Mouse (Mus musculus) left cerebral cortex, adult 2 months (tissue): ENCODE measurements at regions not wholly inside any gene's neighbourhood (a gene's known extent, or its start where the extent isn't known, plus 50 kb on each side); places are given as distances from the start of the nearest gene placed in this dataset.
"Not testable (repeated sequence)": the region's sequence is repeated elsewhere in the genome, so short reads cannot be mapped to it uniquely, and the experiment has no call there.

Source experiments
- DNase-seq, 2 experiments: peaks; one replicate each; pipeline ENCODE4 v3.0.0; 2021 to 2022; ENCODE audit warnings: low spot score in 2 of 2, mixed read lengths in 1 of 2; ENCODE audit errors: extremely low spot score in 1 of 2
- H3K27ac ChIP-seq: fragments of 200-600 bp; 2 replicates; pipeline ENCODE4 v1.8.1; 2022
- H3K4me3 ChIP-seq: fragments of 200-600 bp; 2 replicates; pipeline ENCODE4 v1.8.1; 2022
- CTCF ChIP-seq: fragments of 200-600 bp; IDR thresholded peaks from 2 replicates; pipeline ENCODE4 v1.8.1; 2022; ENCODE audit warnings: antibody characterized with exemption, mild to moderate bottlenecking, moderate library complexity
- intact Hi-C: fragments of 180-260 bp; cut with DNase I; formaldehyde crosslinking; loops from one replicate; pipeline ENCODE4 v1.15.1; 2025

DNA sequence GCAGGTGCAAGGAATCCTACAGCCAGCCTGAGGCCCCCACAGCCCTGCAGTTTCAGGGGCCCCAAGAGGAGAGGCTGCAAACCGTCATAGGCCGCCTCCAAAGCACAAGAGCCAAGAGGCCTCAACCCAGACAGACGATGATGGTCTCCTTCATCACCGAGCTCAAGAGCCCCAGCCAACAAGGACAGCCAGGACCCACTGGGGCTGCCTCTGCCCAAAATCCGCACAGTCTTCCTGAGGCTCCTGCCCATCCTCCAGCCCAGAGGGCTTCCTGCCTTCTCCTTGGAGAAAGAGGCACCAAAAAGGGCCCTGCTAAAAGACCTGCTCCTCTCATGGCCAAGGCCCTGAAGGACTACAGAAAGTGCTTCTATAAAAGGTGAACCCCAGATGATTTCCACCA lies 112.3 kb downstream of the Nus1 start:
- not testable (repeated sequence) for DNase-seq, H3K27ac ChIP-seq, H3K4me3 ChIP-seq
- intact Hi-C loops = loop anchor here (10.0 kb wide), 3 partner anchors 505 to 995 kb away; no protein-coding TSS in a partner anchor

DNA sequence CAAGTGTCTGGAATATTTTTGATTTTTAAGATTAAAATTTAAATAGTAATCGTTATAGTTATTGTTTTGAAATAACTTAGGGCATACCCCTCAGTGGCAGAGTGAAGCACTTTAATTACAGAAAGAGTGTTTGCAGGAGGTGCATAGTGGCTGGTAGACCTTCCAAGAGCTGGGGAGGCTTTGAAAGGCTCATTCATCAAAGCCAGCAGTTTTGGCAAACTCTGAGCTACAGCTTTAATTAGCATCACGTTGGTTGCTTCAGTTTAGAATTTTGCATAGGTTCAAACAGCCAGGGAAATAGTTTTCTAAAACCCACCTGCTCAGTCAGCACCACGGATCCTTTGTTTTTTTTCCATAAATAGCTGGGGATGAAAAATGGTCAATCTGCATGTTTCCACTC lies 113.5 kb downstream of the Nus1 start:
- Histone ChIP-seq H3K4me3 (no peak overlapping the region), H3K27ac (no peak overlapping the region)
- intact Hi-C loops = loop anchor here (10.0 kb wide), 3 partner anchors 504 to 994 kb away; no protein-coding TSS in a partner anchor
- TF ChIP-seq CTCF = no peak
- DNase-seq = no peak

- no peak overlapping the region for H3K27ac ChIP-seq
- intact Hi-C loops = loop anchor here (2.0 to 10.0 kb wide), 4 partner anchors 157 to 991 kb away; partner anchors contain the start of gene Slc35f1
These were observed 116.0 kb downstream of the Nus1 start for GRCm38 (mm10) chr10:52533278-52533892.

GRCm38 (mm10) chr10:52533893-52534287 lies 116.5 kb downstream of the Nus1 start:
- DNase-seq = peak; percentile 22 to 45
- Histone ChIP-seq H3K27ac (no peak overlapping the region), H3K4me3 (no peak overlapping the region)
- TF ChIP-seq CTCF = peak; percentile 81
- intact Hi-C loops = loop anchor here (2.0 to 10.0 kb wide), 5 partner anchors 157 to 991 kb away; partner anchors contain the start of gene Slc35f1

More at GRCm38 (mm10) chr10:52533278-52533892, 116.0 kb downstream of the Nus1 start:
- no peak overlapping the region for H3K4me3 ChIP-seq
- no peak for DNase-seq
- no peak for TF ChIP-seq CTCF

DNA sequence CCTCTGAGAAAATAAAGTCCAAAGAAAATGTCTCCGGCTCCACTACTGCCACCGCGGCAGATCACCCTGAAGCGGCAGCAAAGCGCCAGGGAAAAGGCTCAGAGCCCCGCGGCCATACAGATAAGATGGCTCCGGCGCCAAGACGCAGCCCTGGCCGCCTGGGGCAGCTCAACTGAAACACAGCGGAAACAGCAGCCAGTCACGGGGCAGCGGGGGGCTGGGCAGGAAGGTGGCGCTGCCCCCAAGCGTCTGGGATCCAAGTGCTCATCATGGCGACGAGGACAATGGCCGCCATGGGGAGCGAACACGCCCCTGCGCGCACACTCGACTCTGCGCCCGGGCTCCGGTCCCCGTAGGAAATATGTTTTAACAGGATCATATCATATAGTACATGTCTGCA lies 128.2 kb downstream of the Nus1 start:
- no peak overlapping the region for H3K4me3 ChIP-seq
- no peak for DNase-seq
- intact Hi-C loops = no loop called here
- TF ChIP-seq CTCF = no peak
- H3K27ac ChIP-seq = no peak overlapping the region

GRCm38 (mm10) chr10:52577383-52577782 lies 113.0 kb upstream of the Slc35f1 start:
- no peak for DNase-seq
- intact Hi-C loops = no loop called here
- no peak overlapping the region for H3K27ac ChIP-seq
- TF ChIP-seq CTCF = no peak
- H3K4me3 ChIP-seq = no peak overlapping the region

GRCm38 (mm10) chr10:52577795-52578194 lies 112.5 kb upstream of the Slc35f1 start:
- no peak for DNase-seq
- H3K4me3 ChIP-seq = no peak overlapping the region
- TF ChIP-seq CTCF = no peak
- intact Hi-C loops = no loop called here
- no peak overlapping the region for H3K27ac ChIP-seq

DNA sequence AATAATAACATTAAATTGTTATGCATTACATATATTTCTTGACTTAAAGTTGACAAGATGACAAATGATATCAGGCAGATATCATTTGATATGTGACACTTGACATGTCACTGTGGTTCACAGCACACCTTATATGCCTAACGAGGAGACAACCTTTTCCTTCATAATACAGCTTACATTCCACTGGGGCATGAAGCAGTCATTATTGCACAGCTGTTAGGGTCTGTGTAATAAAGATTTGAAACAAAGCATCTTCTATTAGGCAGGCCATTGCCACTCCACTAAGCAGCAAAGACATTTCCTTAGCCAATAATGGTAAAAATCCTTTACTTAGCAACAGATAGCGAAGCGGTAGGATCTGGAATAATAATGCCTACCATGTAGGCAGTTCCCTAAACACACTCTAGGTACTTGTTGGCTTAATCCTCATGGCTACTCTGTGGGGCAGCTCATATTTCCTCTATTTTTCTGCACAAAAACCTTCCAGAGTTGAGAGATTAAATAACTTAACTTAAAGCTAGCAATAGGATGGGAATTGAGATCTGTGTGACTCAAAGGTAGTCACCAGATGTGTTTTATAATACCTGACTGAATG lies 112.0 kb upstream of the Slc35f1 start:
- no peak overlapping the region for H3K27ac ChIP-seq
- no peak overlapping the region for H3K4me3 ChIP-seq
- intact Hi-C loops = no loop called here
- no peak for TF ChIP-seq CTCF
- DNase-seq = no peak

DNA sequence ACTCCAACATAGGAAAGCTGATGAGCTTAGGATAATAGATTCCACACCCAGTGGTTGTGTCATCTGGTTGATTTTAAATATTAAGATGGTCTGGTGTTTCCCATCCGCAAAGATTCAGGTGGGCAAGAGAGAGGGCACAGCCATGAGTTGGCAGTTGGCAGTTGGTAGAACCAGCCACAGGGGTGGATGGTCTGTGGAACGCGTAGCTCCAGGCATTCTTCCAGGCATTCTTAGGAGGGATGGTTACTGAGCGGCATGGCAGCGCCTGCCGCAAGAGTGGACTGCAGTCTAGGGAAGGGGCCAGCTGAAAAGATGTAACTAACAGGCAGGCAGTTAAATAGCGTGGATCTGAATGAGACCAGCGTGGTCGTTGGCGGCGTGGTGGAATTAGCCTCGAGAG lies 96.6 kb upstream of the Slc35f1 start:
- H3K27ac ChIP-seq = no peak overlapping the region

More for the DNA sequence above, 96.6 kb upstream of the Slc35f1 start:
- DNase-seq = no peak
- H3K4me3 ChIP-seq = no peak overlapping the region
- intact Hi-C loops = no loop called here
- no peak for TF ChIP-seq CTCF
